Mouse (Mus musculus): ENCODE data around the gene Abcb8. TPM values are rescaled to one million over a fixed set of nuclear protein-coding genes. Genes with fewer than 3 reads are reported as not detected.

The Abcb8 gene
- polyA plus RNA-seq, 1 experiment from 2014 or later = 53.7 TPM

- peak overlapping the region; percentile 95 for H3K9ac ChIP-seq (ENCODE audit: low read depth, low read length)
- peak overlapping the region; percentile 97 for H3K4me2 ChIP-seq (ENCODE audit: low read length)
- 1% methylated on average over 29 of the region's 29 CpGs for WGBS
- no peaks in the 10 kb centered on the region for H3K9me3 ChIP-seq (ENCODE audit: control insufficient read depth, low read length)
- ATAC-seq = peak; percentile 10
- H3K36me3 ChIP-seq (ENCODE audit: control insufficient read depth, insufficient read depth, low read length) = no peaks in the 10 kb centered on the region
- H3K27me3 ChIP-seq (replicated peaks; ENCODE audit: control insufficient read depth, insufficient read depth, low read length) = no peaks in the 10 kb centered on the region
- peak overlapping the region; percentile 97 for H3K4me3 ChIP-seq (ENCODE audit: low read length)
- H3K4me1 ChIP-seq (ENCODE audit: control insufficient read depth, insufficient read depth, low read depth, low read length) = peaks cover 45% of the 10 kb centered on the region
- H3K27ac ChIP-seq (ENCODE audit: low read depth, low read length) = peak overlapping the region; percentile 86
Measured at GRCm38 (mm10) chr5:24452691-24453233, 59.3 kb downstream of the Abcb8 start.

GRCm38 (mm10) chr5:24453283-24453984, 60.0 kb downstream of the Abcb8 start:
- H3K4me2 ChIP-seq (ENCODE audit: low read length) = peak overlapping the region; percentile 97
- peak overlapping the region; percentile 95 for H3K9ac ChIP-seq (ENCODE audit: low read depth, low read length)
- peak overlapping the region; percentile 97 for H3K4me3 ChIP-seq (ENCODE audit: low read length)
- H3K27ac ChIP-seq (ENCODE audit: low read depth, low read length) = peak overlapping the region; percentile 86
- ATAC-seq = no peak; the same call in none of the 2 replicates
- H3K36me3 ChIP-seq (ENCODE audit: control insufficient read depth, insufficient read depth, low read length) = peaks cover 4% of the 10 kb centered on the region; the same call in 1 of the 2 replicates
- no peaks in the 10 kb centered on the region for H3K27me3 ChIP-seq (replicated peaks; ENCODE audit: control insufficient read depth, insufficient read depth, low read length)
- 3% methylated on average over 5 of the region's 5 CpGs for WGBS
- peaks cover 41% of the 10 kb centered on the region for H3K4me1 ChIP-seq (ENCODE audit: control insufficient read depth, insufficient read depth, low read depth, low read length)
- H3K9me3 ChIP-seq (ENCODE audit: control insufficient read depth, low read length) = no peaks in the 10 kb centered on the region

GRCm38 (mm10) chr5:24453985-24454303, 60.5 kb downstream of the Abcb8 start:
- 7% methylated on average over 2 of the region's 2 CpGs for WGBS
- no peaks in the 10 kb centered on the region for H3K9me3 ChIP-seq (ENCODE audit: control insufficient read depth, low read length)

GRCm38 (mm10) chr5:24455076-24455475, 61.6 kb downstream of the Abcb8 start:
- Histone ChIP-seq H3K36me3 (ENCODE audit: control insufficient read depth, insufficient read depth, low read length) (peaks cover 4% of the 10 kb centered on the region), H3K9ac (ENCODE audit: low read depth, low read length) (no peak overlapping the region), H3K27me3 (replicated peaks; ENCODE audit: control insufficient read depth, insufficient read depth, low read length) (no peaks in the 10 kb centered on the region), H3K9me3 (ENCODE audit: control insufficient read depth, low read length) (no peaks in the 10 kb centered on the region), H3K4me3 (ENCODE audit: low read length) (no peak overlapping the region), H3K4me1 (ENCODE audit: control insufficient read depth, insufficient read depth, low read depth, low read length) (peaks cover 41% of the 10 kb centered on the region), H3K27ac (ENCODE audit: low read depth, low read length) (no peak overlapping the region), H3K4me2 (ENCODE audit: low read length) (peak overlapping the region; percentile 97)
- 55% methylated on average over 3 of the region's 3 CpGs for WGBS
- ATAC-seq = no peak

More at GRCm38 (mm10) chr5:24453985-24454303, 60.5 kb downstream of the Abcb8 start:
- H3K9ac ChIP-seq (ENCODE audit: low read depth, low read length) = peak overlapping the region; percentile 95; the same call in 1 of the 2 replicates
- H3K4me1 ChIP-seq (ENCODE audit: control insufficient read depth, insufficient read depth, low read depth, low read length) = peaks cover 41% of the 10 kb centered on the region
- no peaks in the 10 kb centered on the region for H3K27me3 ChIP-seq (replicated peaks; ENCODE audit: control insufficient read depth, insufficient read depth, low read length)
- peaks cover 4% of the 10 kb centered on the region; the same call in 1 of the 2 replicates for H3K36me3 ChIP-seq (ENCODE audit: control insufficient read depth, insufficient read depth, low read length)
- peak overlapping the region; percentile 97 for H3K4me3 ChIP-seq (ENCODE audit: low read length)
- peak overlapping the region; percentile 97 for H3K4me2 ChIP-seq (ENCODE audit: low read length)
- peak overlapping the region; percentile 86 for H3K27ac ChIP-seq (ENCODE audit: low read depth, low read length)
- ATAC-seq = no peak

GRCm38 (mm10) chr5:24455613-24456012, 62.1 kb downstream of the Abcb8 start:
- no peak for ATAC-seq
- Histone ChIP-seq H3K4me2 (ENCODE audit: low read length) (peak overlapping the region; percentile 27), H3K36me3 (ENCODE audit: control insufficient read depth, insufficient read depth, low read length) (peaks cover 4% of the 10 kb centered on the region), H3K27me3 (replicated peaks; ENCODE audit: control insufficient read depth, insufficient read depth, low read length) (no peaks in the 10 kb centered on the region), H3K27ac (ENCODE audit: low read depth, low read length) (no peak overlapping the region), H3K9ac (ENCODE audit: low read depth, low read length) (no peak overlapping the region), H3K4me3 (ENCODE audit: low read length) (no peak overlapping the region), H3K9me3 (ENCODE audit: control insufficient read depth, low read length) (no peaks in the 10 kb centered on the region), H3K4me1 (ENCODE audit: control insufficient read depth, insufficient read depth, low read depth, low read length) (peaks cover 41% of the 10 kb centered on the region)
- 42% methylated on average over 7 of the region's 7 CpGs for WGBS

Other genes starting within 250 kb of the Abcb8 start
- gene Nupl2, start 228.7 kb upstream of the Abcb8 start, polyA plus RNA-seq (2015; fragmentation: Nextera tagmentation; extraction: Ambion mirVana) = 11.9 and 13.5 TPM in 2 replicates
- 13.0 and 14.0 TPM in 2 replicates for gene Kcnh2, start 42.1 kb upstream of the Abcb8 start, polyA plus RNA-seq (2015; fragmentation: Nextera tagmentation; extraction: Ambion mirVana)
- gene Nos3, start 28.9 kb upstream of the Abcb8 start, polyA plus RNA-seq (2015; fragmentation: Nextera tagmentation; extraction: Ambion mirVana) = 8.6 and 11.0 TPM in 2 replicates
- gene Atg9b, start 1.5 kb upstream of the Abcb8 start, polyA plus RNA-seq (2015; fragmentation: Nextera tagmentation; extraction: Ambion mirVana) = 3.6 and 4.6 TPM in 2 replicates
- 0.85 and 1.0 TPM in 2 replicates for gene Asic3, start 19.7 kb downstream of the Abcb8 start, polyA plus RNA-seq (2015; fragmentation: Nextera tagmentation; extraction: Ambion mirVana)
- gene Cdk5, start 29.9 kb downstream of the Abcb8 start, polyA plus RNA-seq (2015; fragmentation: Nextera tagmentation; extraction: Ambion mirVana) = 139 and 140 TPM in 2 replicates
- gene Slc4a2, start 30.2 kb downstream of the Abcb8 start, polyA plus RNA-seq (2015; fragmentation: Nextera tagmentation; extraction: Ambion mirVana) = 29.0 and 29.8 TPM in 2 replicates
- gene Fastk, start 51.6 kb downstream of the Abcb8 start, polyA plus RNA-seq (2015; fragmentation: Nextera tagmentation; extraction: Ambion mirVana) = 106 and 107 TPM in 2 replicates
- gene Tmub1, start 54.2 kb downstream of the Abcb8 start, polyA plus RNA-seq (2015; fragmentation: Nextera tagmentation; extraction: Ambion mirVana) = 61.7 and 63.1 TPM in 2 replicates
- gene Agap3, start 58.5 kb downstream of the Abcb8 start, polyA plus RNA-seq (2015; fragmentation: Nextera tagmentation; extraction: Ambion mirVana) = 46.4 and 47.7 TPM in 2 replicates
- 2.3 and 3.0 TPM in 2 replicates for gene Gbx1, start 133.5 kb downstream of the Abcb8 start, polyA plus RNA-seq (2015; fragmentation: Nextera tagmentation; extraction: Ambion mirVana)
- 0.18 and 0.21 TPM in 2 replicates for gene Asb10, start 147.3 kb downstream of the Abcb8 start, polyA plus RNA-seq (2015; fragmentation: Nextera tagmentation; extraction: Ambion mirVana)
- gene 4931409K22Rik, start 163.1 kb downstream of the Abcb8 start, polyA plus RNA-seq (2015; fragmentation: Nextera tagmentation; extraction: Ambion mirVana) = 0.13 and 0.15 TPM in 2 replicates
- 80.9 and 84.8 TPM in 2 replicates for gene Abcf2, start 183.8 kb downstream of the Abcb8 start, polyA plus RNA-seq (2015; fragmentation: Nextera tagmentation; extraction: Ambion mirVana)
- gene Chpf2, start 193.1 kb downstream of the Abcb8 start, polyA plus RNA-seq (2015; fragmentation: Nextera tagmentation; extraction: Ambion mirVana) = 20.6 and 21.9 TPM in 2 replicates
- gene Smarcd3, start 230.7 kb downstream of the Abcb8 start, polyA plus RNA-seq (2015; fragmentation: Nextera tagmentation; extraction: Ambion mirVana) = 128 and 133 TPM in 2 replicates